In genomic region chr6:71271389-71272315, GRCm38 (mm10) we compare ENCODE assay signal across 8 mouse cellular contexts. TPM values are rescaled to one million over a fixed set of nuclear protein-coding genes. Genes with fewer than 3 reads are reported as not detected.
DNase-seq lines count a peak whose midpoint lies in the region; ATAC-seq and TF ChIP-seq lines count a peak whose summit lies in the region.

Gene Krcc1 (plus strand): TSS chr6:71271677.

- no peaks in the 10 kb centered on the region for H3K9me3 ChIP-seq in ES-E14 (ENCODE audit: control insufficient read depth, insufficient read depth, low read depth, low read length)
- H3K9me3 ChIP-seq in forebrain, embryonic 15.5 days = no peaks in the 10 kb centered on the region

- no peaks in the 10 kb centered on the region for H3K27me3 ChIP-seq in forebrain, embryonic 15.5 days

- H3K4me1 ChIP-seq in ES-E14 (ENCODE audit: control insufficient read depth in 2 of 2, insufficient read depth in 2 of 2, low read length in 2 of 2, poor library complexity in 1 of 2) = peaks cover 0 to 16% of the 10 kb centered on the region in 2 experiments; a peak in 2 of 4 replicates
- H3K4me1 ChIP-seq in forebrain, embryonic 15.5 days = peaks cover 17% of the 10 kb centered on the region
- H3K4me1 ChIP-seq in lung, adult 2 months (ENCODE audit: control insufficient read depth, insufficient read depth, low read length) = peaks cover 8% of the 10 kb centered on the region

- H3K9ac ChIP-seq in ES-E14 (ENCODE audit: insufficient read depth, low read depth, low read length, poor library complexity, severe bottlenecking) = peak within 1 kb of the TSS; percentile 98
- H3K9ac ChIP-seq in forebrain, embryonic 15.5 days (replicated peaks) = peak within 1 kb of the TSS; percentile 93

- TF ChIP-seq POLR2A in lung, adult 2 months (IDR thresholded peaks at IDR 0.05; ENCODE audit: borderline replicate concordance, extremely low read depth, low read depth, low read length) = peak; percentile 77

- peak; percentile 95 for DNase-seq in ES-E14 (ENCODE audit: low read depth, low spot score)
- DNase-seq in cerebellum, adult 11-12 months = peak; percentile 98
- DNase-seq in heart, postnatal 25 days (ENCODE audit: low spot score) = peak; percentile 96
- peak; percentile 94 to 97 for DNase-seq in layer of hippocampus, adult 18-20 months (ENCODE audit: low spot score in 2 of 2)
- peak; percentile 96 for DNase-seq in lung, adult 2 months
- peak; percentile 91 to 95 for DNase-seq in thymus, adult 18-20 months

- ATAC-seq in forebrain, embryonic 15.5 days (replicated peaks) = peak; percentile 95
- peak; percentile 90 for ATAC-seq in neutrophil, adult 5-6 weeks (ENCODE audit: extremely low read depth, insufficient number of reproducible peaks, low FRiP score, poor library complexity, severe bottlenecking)

- intact Hi-C loops in heart, postnatal 25 days (cut with DNase I) = loop anchor here (2.0 to 10.0 kb wide), 3 partner anchors 21 to 361 kb away; partner anchors contain the start of genes Kdm3a and Rnf103

- WGBS in forebrain, embryonic 15.5 days = under 1% methylated on average over 79 of the region's 84 CpGs
- under 1% methylated on average over 82 of the region's 84 CpGs for WGBS in lung, adult 2 months

- peak within 1 kb of the TSS; percentile 84 to 95 for H3K4me3 ChIP-seq in ES-E14 (ENCODE audit: insufficient read depth in 1 of 2, low read depth in 1 of 2, low read length in 2 of 2, poor library complexity in 1 of 2, severe bottlenecking in 1 of 2)
- H3K4me3 ChIP-seq in forebrain, embryonic 15.5 days = peak within 1 kb of the TSS; percentile 70
- H3K4me3 ChIP-seq in lung, adult 2 months (replicated peaks; ENCODE audit: extremely low read depth, low read depth, low read length) = peak within 1 kb of the TSS; percentile 98

- peak within 1 kb of the TSS; percentile 69 for H3K4me2 ChIP-seq in forebrain, embryonic 15.5 days (replicated peaks)

- H3K36me3 ChIP-seq in ES-E14 (ENCODE audit: control insufficient read depth, insufficient read depth, low read length, poor library complexity, severe bottlenecking) = no peaks in the 10 kb centered on the region
- no peaks in the 10 kb centered on the region for H3K36me3 ChIP-seq in forebrain, embryonic 15.5 days

- TF ChIP-seq CTCF in lung, adult 2 months (IDR thresholded peaks at IDR 0.05; ENCODE audit: insufficient read depth, low read length) = no peak

- H3K27ac ChIP-seq in ES-E14 (ENCODE audit: insufficient read depth, low read depth, low read length, poor library complexity, severe bottlenecking) = peak within 1 kb of the TSS; percentile 94
- H3K27ac ChIP-seq in forebrain, embryonic 15.5 days (replicated peaks) = peak within 1 kb of the TSS; percentile 87

- in situ Hi-C loops in ES-E14 (cut with MboI; ENCODE audit: low sequenced_read_pairs in 2 of 2, unreplicated experiment in 2 of 2) = no loop called here

TF ChIP-seq in ES-E14, 5 proteins besides CTCF, POLR2A, EP300 and RAD21:
- TF ChIP-seq ZC3H11A (IDR thresholded peaks at IDR 0.05; ENCODE audit: borderline replicate concordance, low read depth, low read length) (no peak), MAFK (IDR thresholded peaks at IDR 0.05; ENCODE audit: insufficient read depth, low read depth, low read length) (no peak), HCFC1 (IDR thresholded peaks at IDR 0.05; ENCODE audit: borderline replicate concordance, insufficient read depth, low read length) (no peak), CHD2 (IDR thresholded peaks at IDR 0.05; ENCODE audit: low read depth, low read length) (no peak), ZNF384 (IDR thresholded peaks at IDR 0.05; ENCODE audit: low read depth, low read length) (no peak)

RNA-seq across cellular contexts. Expression of gene Krcc1, which starts in this region (rescaled TPM):
- total RNA-seq in ES-E14 (2012; rRNA removed) = 13.2 and 19.2 TPM in 2 replicates
- polyA plus RNA-seq in forebrain, embryonic 15.5 days (2015; fragmentation: Nextera tagmentation; extraction: Ambion mirVana) = 20.5 and 21.3 TPM in 2 replicates
- total RNA-seq in heart, postnatal 25 days (2021) = 10 to 100 TPM; 54.6 to 54.9 TPM
- 10 to 100 TPM; 16.2 to 17.3 TPM for total RNA-seq in layer of hippocampus, adult 18-20 months (2021)
- polyA plus RNA-seq in lung, adult 2 months (2012; rRNA removed) = 6.9 and 11.0 TPM in 2 replicates
- total RNA-seq in neutrophil, adult 5-6 weeks (2017) = 102 and 114 TPM in 2 replicates

Comparison
In these comparisons a context has a peak if more than half of its experiments do, and no peak if none do; other contexts are left out.
1. Peak in every context shown above with its lines: DNase-seq, ATAC-seq, H3K4me3 ChIP-seq and H3K27ac ChIP-seq.